12 mouse cellular contexts compared by ENCODE assay signal in genomic region chr12:72273721-72274414, GRCm38 (mm10).
A peak's percentile ranks its signal among the peaks of the same experiment; 100 is the strongest.
DNase-seq lines count a peak whose midpoint lies in the region; ATAC-seq lines count a peak whose summit lies in the region.
"Had no signal": no experiment of that assay in that cellular context is flagged by ENCODE, and none has a peak within 500 bp of the region (broad histone marks: within the 10 kb centered on the region; RNA-seq: fewer than 3 reads in every experiment).

No protein-coding gene starts in this region.

- H3K9me3 ChIP-seq in midbrain, embryonic 10.5 days (replicated peaks) = no peaks in the 10 kb centered on the region
- H3K9me3 ChIP-seq in midbrain, embryonic 13.5 days = no peaks in the 10 kb centered on the region
- H3K9me3 ChIP-seq: forebrain, embryonic 13.5 days; midbrain, embryonic 12.5 days; stomach, embryonic 15.5 days had no signal

- DNase-seq in midbrain, embryonic 10.5 days (ENCODE audit: low spot score) = no peak
- DNase-seq in cerebellum, adult 8-10 months = peak; percentile 44
- DNase-seq in heart, postnatal 4 days = peak; percentile 42
- DNase-seq in yolk sac, embryonic 10.5 days (ENCODE audit: low spot score) = peak; percentile 17
- no peak for DNase-seq in testis, postnatal 14 days (ENCODE audit: low spot score)
- no peak for DNase-seq in left cerebral cortex, adult 18-20 months (ENCODE audit: low spot score in 2 of 2)
- DNase-seq: adrenal gland, postnatal 25 days; kidney, postnatal 4 days had no signal

- H3K4me2 ChIP-seq in midbrain, embryonic 13.5 days (replicated peaks) = no peak overlapping the region
- H3K4me2 ChIP-seq: forebrain, embryonic 13.5 days; midbrain, embryonic 12.5 days; stomach, embryonic 15.5 days had no signal

- ATAC-seq in midbrain, embryonic 13.5 days = no peak
- ATAC-seq: forebrain, embryonic 13.5 days had no signal

- H3K9ac ChIP-seq in midbrain, embryonic 13.5 days (replicated peaks) = no peak overlapping the region
- H3K9ac ChIP-seq: forebrain, embryonic 13.5 days; midbrain, embryonic 12.5 days; stomach, embryonic 15.5 days had no signal

- H3K4me1 ChIP-seq in midbrain, embryonic 10.5 days = peaks cover 5% of the 10 kb centered on the region
- peaks cover 4% of the 10 kb centered on the region; the same call in 1 of the 2 replicates for H3K4me1 ChIP-seq in midbrain, embryonic 13.5 days (replicated peaks)
- H3K4me1 ChIP-seq: forebrain, embryonic 13.5 days; midbrain, embryonic 12.5 days; stomach, embryonic 15.5 days had no signal

- no peaks in the 10 kb centered on the region for H3K27me3 ChIP-seq in midbrain, embryonic 10.5 days (ENCODE audit: low read depth, poor library complexity, severe bottlenecking)
- H3K27me3 ChIP-seq in midbrain, embryonic 13.5 days = no peaks in the 10 kb centered on the region
- H3K27me3 ChIP-seq: forebrain, embryonic 13.5 days; midbrain, embryonic 12.5 days; stomach, embryonic 15.5 days had no signal

- 0 out of 2 replicates have a peak overlapping the region, but pooled peaks have one; percentile 1 for H3K27ac ChIP-seq in midbrain, embryonic 10.5 days (replicated peaks)
- no peak overlapping the region for H3K27ac ChIP-seq in midbrain, embryonic 13.5 days
- H3K27ac ChIP-seq: forebrain, embryonic 13.5 days; midbrain, embryonic 12.5 days; stomach, embryonic 15.5 days had no signal

- no peaks in the 10 kb centered on the region for H3K36me3 ChIP-seq in midbrain, embryonic 10.5 days
- H3K36me3 ChIP-seq in midbrain, embryonic 13.5 days = no peaks in the 10 kb centered on the region
- H3K36me3 ChIP-seq: midbrain, embryonic 12.5 days; stomach, embryonic 15.5 days had no signal

- WGBS in midbrain, embryonic 10.5 days = 65% methylated on average over 13 of the region's 13 CpGs
- 53% methylated on average over 13 of the region's 13 CpGs for WGBS in midbrain, embryonic 13.5 days

- H3K4me3 ChIP-seq in midbrain, embryonic 10.5 days = no peak overlapping the region
- no peak overlapping the region for H3K4me3 ChIP-seq in midbrain, embryonic 13.5 days (replicated peaks)
- H3K4me3 ChIP-seq: forebrain, embryonic 13.5 days; midbrain, embryonic 12.5 days; stomach, embryonic 15.5 days had no signal

Comparison
In these comparisons a context has a peak if more than half of its experiments do, and no peak if none do; other contexts are left out.
1. DNase-seq: peak in cerebellum, adult 8-10 months (single experiment), heart, postnatal 4 days (single experiment) and yolk sac, embryonic 10.5 days (single experiment); none in midbrain, embryonic 10.5 days (single experiment), testis, postnatal 14 days (single experiment) and left cerebral cortex, adult 18-20 months (0 of 2).